Mouse (Mus musculus) embryonic fibroblast, embryonic 13.5 days (primary cell): Measurements from ENCODE around the gene Nek6. TPM values are rescaled to one million over a fixed set of nuclear protein-coding genes. Genes with fewer than 3 reads are reported as not detected.

Experiments
- H3K27ac ChIP-seq: 2 replicates; pipeline ENCODE4 v1.5.1; 2012; ENCODE audit warnings: low read length, control low read depth, inconsistent platforms; ENCODE audit not compliant: insufficient read depth
- H3K4me1 ChIP-seq: 2 replicates; pipeline ENCODE4 v1.6.1; 2011; ENCODE audit warnings: low read length; ENCODE audit not compliant: control insufficient read depth, insufficient read depth
- H3K4me3 ChIP-seq: 2 replicates; pipeline ENCODE4 v1.5.1; 2011; ENCODE audit warnings: mild to moderate bottlenecking, control low read depth, low read length; ENCODE audit not compliant: insufficient read depth
- CTCF ChIP-seq: IDR thresholded peaks from 2 replicates; pipeline ENCODE4 v1.5.1; 2011; ENCODE audit warnings: mild to moderate bottlenecking, control low read depth, low read length, moderate library complexity, borderline replicate concordance; ENCODE audit not compliant: insufficient read depth
- POLR2A ChIP-seq: IDR thresholded peaks from 2 replicates; pipeline ENCODE4 v1.6.1; 2011; ENCODE audit warnings: low read depth, mild to moderate bottlenecking, control low read depth, low read length, moderate library complexity
- polyA plus RNA-seq: library from polyadenylated mRNA; stranded (reverse); fragments of >200 nt; gene quantifications from 2 replicates; pipeline ENCODE4 v1.2.4, GENCODE M21; 2011; ENCODE audit warnings: low read depth; ENCODE audit not compliant: missing spikeins, insufficient read length

The Nek6 gene
- polyA plus RNA-seq, 1 experiment: 52.3 TPM

- H3K4me1 ChIP-seq: peaks cover 21% of the 10 kb centered on the region
- no peak overlapping the region for H3K4me3 ChIP-seq
Measured at GRCm38 (mm10) chr2:38517045-38517444, 5.6 kb downstream of the Nek6 start.

GRCm38 (mm10) chr2:38518719-38519118 is 7.3 kb downstream of the Nek6 start:
- TF ChIP-seq CTCF: no peak
- H3K4me3 ChIP-seq: no peak overlapping the region
- peaks cover 26% of the 10 kb centered on the region for H3K4me1 ChIP-seq
- no peak overlapping the region for H3K27ac ChIP-seq

More at GRCm38 (mm10) chr2:38517045-38517444, 5.6 kb downstream of the Nek6 start:
- TF ChIP-seq POLR2A (no peak), CTCF (no peak)
- no peak overlapping the region for H3K27ac ChIP-seq

GRCm38 (mm10) chr2:38519934-38520333 is 8.5 kb downstream of the Nek6 start:
- peaks cover 18% of the 10 kb centered on the region for H3K4me1 ChIP-seq
- H3K4me3 ChIP-seq: no peak overlapping the region
- TF ChIP-seq POLR2A (no peak), CTCF (no peak)
- no peak overlapping the region for H3K27ac ChIP-seq

GRCm38 (mm10) chr2:38521618-38522017 is 10.2 kb downstream of the Nek6 start:
- H3K4me1 ChIP-seq: peaks cover 11% of the 10 kb centered on the region
- TF ChIP-seq POLR2A: no peak
- no peak for TF ChIP-seq CTCF
- H3K4me3 ChIP-seq: no peak overlapping the region
- no peak overlapping the region for H3K27ac ChIP-seq

- H3K4me3 ChIP-seq: no peak overlapping the region
- H3K27ac ChIP-seq: no peak overlapping the region
- peaks cover 11% of the 10 kb centered on the region for H3K4me1 ChIP-seq
- TF ChIP-seq POLR2A (no peak), CTCF (no peak)
Measured at GRCm38 (mm10) chr2:38522354-38522753, 10.9 kb downstream of the Nek6 start.

- Histone ChIP-seq H3K27ac (peak overlapping the region; percentile 3; the same call in 1 of the 2 replicates), H3K4me1 (peaks cover 8% of the 10 kb centered on the region), H3K4me3 (no peak overlapping the region)
- TF ChIP-seq CTCF (no peak), POLR2A (no peak)
Measured at GRCm38 (mm10) chr2:38523781-38524445, 12.5 kb downstream of the Nek6 start.

GRCm38 (mm10) chr2:38525034-38525433 is 13.6 kb downstream of the Nek6 start:
- H3K27ac ChIP-seq: no peak overlapping the region
- H3K4me1 ChIP-seq: peaks cover 12% of the 10 kb centered on the region
- no peak overlapping the region for H3K4me3 ChIP-seq
- TF ChIP-seq CTCF (no peak), POLR2A (no peak)

GRCm38 (mm10) chr2:38529582-38530152 is 18.2 kb downstream of the Nek6 start:
- no peak overlapping the region for H3K4me3 ChIP-seq
- 0 out of 2 replicates have a peak overlapping the region, but pooled peaks have one; percentile 42 for H3K27ac ChIP-seq
- H3K4me1 ChIP-seq: peaks cover 33% of the 10 kb centered on the region
- TF ChIP-seq CTCF (no peak), POLR2A (no peak)

GRCm38 (mm10) chr2:38530955-38531381 is 19.5 kb downstream of the Nek6 start:
- H3K4me3 ChIP-seq: no peak overlapping the region
- TF ChIP-seq CTCF (no peak), POLR2A (no peak)
- no peak overlapping the region for H3K27ac ChIP-seq
- peaks cover 39% of the 10 kb centered on the region for H3K4me1 ChIP-seq

GRCm38 (mm10) chr2:38533322-38533721 is 21.9 kb downstream of the Nek6 start:
- no peak overlapping the region for H3K4me3 ChIP-seq
- TF ChIP-seq POLR2A (no peak), CTCF (no peak)
- peak overlapping the region; percentile 13; the same call in 1 of the 2 replicates for H3K27ac ChIP-seq

GRCm38 (mm10) chr2:38533767-38534166 is 22.3 kb downstream of the Nek6 start:
- H3K27ac ChIP-seq: peak overlapping the region; percentile 13; the same call in 1 of the 2 replicates
- TF ChIP-seq POLR2A (no peak), CTCF (no peak)
- H3K4me1 ChIP-seq: peaks cover 40% of the 10 kb centered on the region
- H3K4me3 ChIP-seq: no peak overlapping the region

More at GRCm38 (mm10) chr2:38533322-38533721, 21.9 kb downstream of the Nek6 start:
- H3K4me1 ChIP-seq: peaks cover 40% of the 10 kb centered on the region
